Mouse (Mus musculus) WW6 (cell line): ENCODE measurements around the gene Mrps7.
"Not testable (repeated sequence)": the region's sequence is repeated elsewhere in the genome, so short reads cannot be mapped to it uniquely, and the experiment has no call there.

Experiments used
- DNase-seq: peaks from one replicate; pipeline ENCODE4 v3.0.0-alpha.2; 2013; ENCODE audit warnings: low read depth, low spot score

The Mrps7 gene

DNA sequence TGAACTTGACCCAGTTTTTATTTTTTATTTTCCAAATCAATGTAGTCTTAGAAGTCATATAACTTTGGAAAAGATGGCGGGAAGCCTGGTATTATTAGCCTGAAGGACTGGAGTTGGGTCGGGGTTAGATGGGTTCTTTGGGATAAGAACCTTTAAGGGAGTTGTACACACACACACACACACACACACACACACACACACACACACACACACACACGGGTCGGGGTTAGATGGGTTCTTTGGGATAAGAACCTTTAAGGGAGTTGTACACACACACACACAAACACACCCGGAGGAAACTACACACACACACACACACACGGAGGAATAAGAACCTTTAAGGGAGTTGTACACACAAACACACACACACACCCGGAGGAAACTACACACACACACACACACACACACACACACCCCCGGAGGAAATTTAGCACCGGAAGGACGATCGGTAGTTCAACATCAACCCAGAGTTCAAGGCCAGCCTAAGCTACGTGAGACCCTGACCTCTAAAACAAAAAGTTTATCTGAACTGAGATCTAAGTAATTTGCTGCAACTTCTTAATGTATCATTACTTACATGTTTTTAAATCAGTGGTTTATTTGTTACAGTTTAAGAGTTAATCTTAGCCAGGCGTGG lies 24.9 kb downstream of the Mrps7 start:
- no peak for DNase-seq

DNA sequence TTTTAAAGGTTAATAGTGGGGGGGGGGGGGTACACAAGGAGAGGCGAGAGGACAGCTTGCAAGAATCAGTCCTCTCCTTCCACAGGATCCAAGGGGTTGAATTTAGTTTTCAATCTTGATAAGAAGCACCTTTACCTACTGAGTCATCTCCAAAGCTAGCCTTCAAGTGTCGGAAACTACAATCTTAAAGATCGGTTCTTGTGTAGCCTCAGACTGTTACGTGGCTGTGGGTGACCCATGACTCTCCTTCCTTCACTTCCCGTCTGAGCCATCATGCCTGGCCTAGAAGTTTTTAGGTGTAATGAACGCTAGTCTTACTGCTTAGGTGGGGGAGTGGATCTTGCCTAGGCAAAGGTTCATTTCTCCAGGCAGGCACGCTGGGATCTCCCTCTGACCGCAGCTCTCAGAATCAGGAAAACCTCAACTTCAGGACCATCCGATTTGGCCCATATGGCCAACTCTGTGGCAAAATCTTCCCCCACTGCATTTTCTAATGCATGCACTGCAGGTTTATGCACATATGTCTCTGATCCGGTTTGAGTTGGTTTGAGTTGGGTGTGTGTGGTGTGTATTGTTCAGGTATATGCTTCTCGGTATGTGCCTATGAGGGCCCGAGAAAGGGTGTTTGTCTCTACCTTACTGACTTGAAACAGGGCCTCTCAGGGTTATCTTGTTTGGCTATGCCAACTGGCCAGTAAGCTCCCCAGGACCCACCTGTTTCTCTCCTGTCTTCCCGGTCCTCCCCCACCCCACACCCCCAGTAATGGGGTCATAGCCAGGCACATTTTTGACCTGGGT lies 26.2 kb downstream of the Mrps7 start:
- DNase-seq: no peak

- no peak for DNase-seq
Observed at GRCm38 (mm10) chr11:115630532-115631504, 27.1 kb downstream of the Mrps7 start.

DNA sequence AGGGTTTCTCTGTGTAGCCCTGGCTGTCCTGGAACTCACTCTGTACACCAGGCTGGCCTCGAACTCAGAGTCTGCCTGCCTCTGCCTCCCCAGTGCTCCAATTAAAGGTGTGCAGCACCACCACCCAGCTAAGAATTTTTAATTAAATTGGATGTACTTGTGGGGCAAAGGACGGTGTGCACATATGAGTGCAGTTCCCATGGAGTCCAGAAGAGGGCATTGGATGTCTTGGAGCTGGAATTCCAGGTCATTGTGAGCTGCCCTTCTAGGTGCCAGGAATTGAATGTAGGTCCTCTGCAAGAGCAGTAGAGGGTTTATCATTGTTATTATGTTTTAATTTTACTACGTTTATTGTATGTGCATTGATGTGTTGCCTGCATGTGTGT lies 27.8 kb downstream of the Mrps7 start:
- DNase-seq: no peak

DNA sequence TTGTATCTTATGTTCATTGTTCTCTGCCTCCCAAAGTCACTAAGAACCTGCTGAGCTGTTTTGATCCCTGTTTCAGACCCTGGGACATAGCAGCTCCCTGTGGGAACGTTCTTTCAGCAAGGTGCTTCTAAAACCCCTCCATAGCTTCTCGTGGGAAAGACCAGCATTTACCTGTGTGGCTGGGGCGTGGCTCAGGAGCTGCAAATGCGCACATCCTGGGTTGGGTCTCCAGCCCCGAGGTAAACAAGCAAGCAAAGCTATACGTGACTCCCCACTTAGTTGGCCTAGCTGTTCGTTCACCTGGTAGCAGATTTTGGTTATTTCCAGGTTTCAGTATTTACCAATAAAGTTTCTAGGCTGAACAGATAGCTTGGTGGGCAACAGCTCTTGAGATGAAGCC lies 28.5 kb downstream of the Mrps7 start:
- DNase-seq: no peak

DNA sequence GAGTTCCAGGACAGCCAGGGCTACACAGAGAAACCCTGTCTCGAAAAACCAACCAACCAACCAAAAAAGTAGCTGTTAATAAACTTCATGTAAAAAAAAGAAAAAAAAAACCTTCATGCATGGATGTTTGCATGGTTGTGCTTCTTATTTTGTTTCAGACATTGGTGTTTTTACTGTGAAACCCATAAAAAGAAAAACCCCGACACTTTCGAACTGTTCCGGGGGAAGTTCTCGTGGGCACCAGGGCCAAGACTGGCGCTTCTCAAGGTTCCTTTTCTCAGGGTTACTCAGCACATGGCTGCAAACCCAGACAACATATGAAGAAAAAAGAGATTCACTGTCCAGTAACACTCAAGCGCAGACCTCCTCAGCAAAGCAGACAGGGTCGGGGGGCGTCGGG lies 29.1 kb downstream of the Mrps7 start:
- DNase-seq: no peak

DNA sequence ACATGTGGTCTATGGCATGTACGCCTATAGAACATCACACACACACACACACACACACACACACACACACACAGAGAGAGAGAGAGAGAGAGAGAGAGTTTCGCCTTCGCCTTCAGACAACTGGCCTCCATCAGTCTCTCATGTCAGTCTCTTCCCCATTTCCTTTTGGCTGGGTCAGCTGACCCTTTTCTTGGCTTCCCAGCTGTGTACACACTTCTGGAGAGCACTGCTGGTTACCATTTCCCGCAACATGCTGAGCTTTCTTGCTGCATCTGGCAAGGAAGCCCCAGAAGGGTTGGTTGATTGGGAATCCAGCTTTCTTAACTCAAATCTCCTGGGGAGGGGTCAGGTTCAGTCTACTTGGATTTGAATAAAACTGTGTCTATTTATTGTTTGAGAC lies 30.4 kb downstream of the Mrps7 start:
- no peak for DNase-seq

- DNase-seq: no peak
Observed at GRCm38 (mm10) chr11:115635041-115635440, 31.3 kb downstream of the Mrps7 start.

DNA sequence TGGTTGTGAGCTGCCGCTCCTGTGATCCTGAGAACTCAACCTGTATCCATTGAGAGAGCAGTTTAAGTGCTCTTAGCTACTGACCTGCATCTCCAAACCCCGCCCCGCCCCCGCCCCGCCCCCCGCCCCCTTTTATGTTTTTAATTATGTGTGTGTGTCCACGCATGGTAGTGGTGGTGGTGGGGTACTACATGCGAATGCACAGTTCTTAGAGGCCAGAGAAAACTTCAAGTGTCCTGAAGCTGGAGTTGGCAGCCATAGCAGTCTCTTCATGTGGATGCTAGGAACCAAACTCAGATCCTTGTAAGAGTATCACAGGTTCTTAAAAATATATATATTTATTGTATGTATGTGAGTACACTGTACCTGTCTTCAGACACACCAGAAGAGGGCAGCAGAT lies 31.8 kb downstream of the Mrps7 start:
- DNase-seq: no peak

DNA sequence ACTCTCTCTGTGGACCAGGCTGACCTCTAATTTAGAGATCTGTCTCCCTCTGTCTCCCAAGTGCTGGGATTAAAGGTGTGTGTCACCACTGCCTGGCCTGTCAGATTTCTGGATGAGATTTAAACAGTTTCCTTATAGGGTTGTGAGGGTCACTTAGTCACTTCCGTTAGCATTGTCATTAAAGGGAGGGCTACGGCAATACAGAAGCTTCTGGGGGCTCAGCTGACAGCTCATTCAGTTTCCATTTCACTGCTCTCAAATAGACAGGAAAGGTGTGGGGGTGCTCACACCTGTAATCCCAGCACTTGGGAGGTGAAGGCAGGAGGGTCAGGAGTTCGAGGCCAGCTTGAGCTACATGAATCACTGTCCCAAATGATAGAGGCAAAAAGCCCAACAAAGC lies 33.2 kb downstream of the Mrps7 start:
- no peak for DNase-seq

DNA sequence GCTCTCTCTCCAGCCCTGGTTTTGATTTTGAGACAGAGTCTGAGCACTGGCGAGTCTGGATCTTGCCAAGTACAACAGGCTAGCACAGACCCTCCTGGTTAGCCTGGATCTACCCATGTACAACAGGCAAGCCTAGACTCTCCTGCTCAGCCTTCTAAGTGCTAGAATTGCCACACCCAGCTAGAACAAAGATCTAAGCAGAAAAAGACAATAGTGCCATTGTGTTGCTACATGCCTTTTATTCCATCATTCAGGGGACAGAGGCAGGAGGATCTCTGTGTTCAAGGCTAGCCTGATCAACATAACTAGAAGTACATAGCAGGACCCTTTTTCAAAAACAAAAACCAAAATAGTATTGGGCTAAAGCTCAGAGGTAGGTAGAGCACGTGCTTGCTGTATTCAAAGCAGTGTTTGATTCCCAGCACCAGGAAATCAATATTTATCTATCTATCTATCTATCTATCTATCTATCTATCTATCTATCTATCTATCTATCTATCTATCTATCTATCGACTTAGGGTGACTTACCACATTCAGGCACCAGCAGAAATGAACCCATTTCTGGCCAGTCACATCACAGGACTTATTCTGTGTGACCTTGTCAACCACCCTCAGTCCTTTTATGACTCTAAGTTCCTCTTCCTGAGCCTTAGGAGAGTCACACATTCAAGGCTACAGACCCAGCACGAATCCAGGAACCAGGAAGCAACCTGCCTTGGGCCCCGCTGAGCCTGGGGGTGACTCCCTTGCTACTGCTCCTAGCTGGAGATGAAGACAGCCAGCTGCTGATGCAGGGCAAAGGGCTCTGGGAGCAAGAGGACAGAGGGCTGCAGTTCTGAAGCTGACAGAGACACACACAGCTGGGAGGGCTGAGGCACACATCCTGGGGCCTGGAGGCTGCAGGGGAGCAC lies 35.0 kb downstream of the Mrps7 start:
- DNase-seq: no peak

- DNase-seq: no peak
Observed at GRCm38 (mm10) chr11:115639540-115639939, 35.8 kb downstream of the Mrps7 start.

DNA sequence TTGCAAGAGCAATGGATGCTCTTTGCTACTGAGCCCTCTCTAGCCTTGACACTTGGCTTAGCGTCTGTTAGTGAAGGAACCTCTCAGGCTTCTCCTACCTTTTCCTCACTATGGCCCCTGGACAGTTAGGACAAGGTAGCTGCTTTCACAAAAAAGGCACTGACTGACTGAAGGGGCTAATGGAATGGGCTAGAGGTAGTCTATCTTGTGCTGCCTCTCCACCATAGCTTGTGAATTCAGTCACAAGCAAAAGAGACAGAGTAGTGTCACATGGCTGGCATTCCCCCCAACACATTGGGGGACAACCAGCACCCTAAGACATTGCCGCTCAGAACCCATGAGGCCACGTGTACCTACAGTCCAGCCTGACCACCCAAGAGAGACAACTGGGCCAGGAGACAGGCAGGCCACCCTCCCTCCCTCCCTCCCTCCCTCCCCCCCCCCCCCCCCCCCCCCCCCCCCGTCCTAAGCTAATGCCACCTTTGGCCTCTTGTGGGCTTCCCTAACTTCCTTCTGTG lies 36.6 kb downstream of the Mrps7 start:
- no peak for DNase-seq

DNA sequence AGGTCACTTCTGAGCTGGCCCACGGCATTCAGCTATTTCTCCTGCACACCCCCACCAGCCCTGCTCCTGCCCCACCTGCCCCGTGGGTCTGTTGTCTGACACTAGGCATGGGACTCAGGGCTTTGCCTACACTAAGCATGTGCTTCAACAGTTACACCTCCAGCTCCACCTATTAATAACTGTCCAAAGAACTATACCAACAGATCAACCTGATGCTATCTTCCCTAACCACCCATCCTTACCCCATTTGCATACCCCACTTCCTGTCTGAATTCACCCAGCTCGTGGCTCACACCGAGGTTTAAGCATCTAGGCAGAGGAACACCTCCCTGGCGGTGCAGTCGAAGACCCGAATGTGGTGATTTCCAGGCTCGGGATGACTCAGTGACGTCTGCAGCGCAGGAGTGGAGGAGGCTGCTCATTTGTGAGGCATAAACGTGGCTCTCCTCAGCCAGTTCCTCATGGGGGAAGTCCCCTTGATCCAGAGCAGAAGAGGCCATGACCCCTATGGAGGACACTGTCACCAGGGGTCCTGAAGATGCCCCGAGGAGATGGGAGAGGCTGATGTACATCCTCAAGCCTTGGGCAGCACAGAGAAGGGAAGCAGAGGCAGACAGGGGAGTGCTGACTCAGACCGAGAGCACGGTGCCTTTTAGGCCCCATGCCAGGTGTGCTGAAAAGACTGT lies 37.4 kb downstream of the Mrps7 start:
- DNase-seq: no peak

- DNase-seq: no peak
Observed at GRCm38 (mm10) chr11:115641664-115642036, 37.9 kb downstream of the Mrps7 start.

DNA sequence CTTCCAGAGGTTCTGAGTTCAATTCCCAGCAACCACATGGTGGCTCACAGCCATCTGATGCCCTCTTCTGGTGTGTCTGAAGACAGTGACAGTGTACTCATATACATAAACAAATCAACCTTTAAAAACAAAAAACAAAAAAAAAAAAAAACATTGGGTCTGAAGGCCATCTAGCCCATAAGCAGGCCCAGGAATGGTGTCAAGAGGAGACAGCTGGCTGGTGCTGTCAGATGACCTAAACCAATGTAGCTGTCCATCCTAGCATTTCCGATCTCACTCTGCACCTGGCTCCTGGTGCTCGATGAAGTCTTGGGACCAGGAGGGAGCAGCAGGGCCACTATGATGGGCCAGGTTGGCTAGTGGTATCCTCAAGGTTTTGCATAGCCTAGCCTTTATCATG lies 39.0 kb downstream of the Mrps7 start:
- DNase-seq: no peak

DNA sequence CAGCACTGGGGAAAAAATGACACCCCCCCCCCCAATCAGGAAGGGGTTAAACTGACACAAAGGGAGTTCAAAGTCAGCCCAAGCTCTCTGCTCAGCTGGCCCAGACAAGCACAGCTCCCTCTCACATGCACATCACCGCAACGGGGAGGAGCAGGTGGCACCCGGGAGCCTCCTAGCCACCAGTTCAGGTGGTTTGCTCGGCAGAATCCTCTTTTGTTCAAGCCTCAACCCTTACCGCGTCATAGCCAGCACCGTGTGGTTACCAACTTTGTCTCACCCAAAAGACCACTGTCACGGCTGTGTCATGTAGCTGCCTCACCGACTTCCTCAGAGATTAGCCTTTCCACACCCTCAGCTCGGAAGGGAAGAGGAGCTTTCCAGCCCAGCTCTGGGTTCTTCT lies 39.5 kb downstream of the Mrps7 start:
- no peak for DNase-seq

GRCm38 (mm10) chr11:115644308-115644707 lies 40.6 kb downstream of the Mrps7 start:
- DNase-seq: no peak

DNA sequence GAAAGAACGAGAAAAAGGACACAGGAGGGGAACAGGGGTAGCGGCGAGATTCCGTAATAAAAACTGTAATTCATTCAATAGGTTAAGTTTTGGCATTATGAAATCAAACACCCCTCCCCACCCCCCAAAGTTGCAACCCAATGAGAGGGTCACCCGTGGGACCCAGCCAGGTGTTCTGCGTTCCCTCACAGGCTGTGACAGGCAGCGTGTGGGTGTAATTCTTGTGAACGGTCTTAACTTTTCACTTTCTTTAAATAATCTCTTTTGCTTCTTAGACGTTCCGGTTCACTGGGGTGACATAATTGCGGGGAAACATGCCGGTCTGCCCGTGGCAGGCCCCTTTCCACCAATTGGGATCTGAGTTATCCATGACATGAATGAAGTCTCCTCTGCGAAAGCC lies 41.8 kb downstream of the Mrps7 start:
- not testable (repeated sequence) for DNase-seq

DNA sequence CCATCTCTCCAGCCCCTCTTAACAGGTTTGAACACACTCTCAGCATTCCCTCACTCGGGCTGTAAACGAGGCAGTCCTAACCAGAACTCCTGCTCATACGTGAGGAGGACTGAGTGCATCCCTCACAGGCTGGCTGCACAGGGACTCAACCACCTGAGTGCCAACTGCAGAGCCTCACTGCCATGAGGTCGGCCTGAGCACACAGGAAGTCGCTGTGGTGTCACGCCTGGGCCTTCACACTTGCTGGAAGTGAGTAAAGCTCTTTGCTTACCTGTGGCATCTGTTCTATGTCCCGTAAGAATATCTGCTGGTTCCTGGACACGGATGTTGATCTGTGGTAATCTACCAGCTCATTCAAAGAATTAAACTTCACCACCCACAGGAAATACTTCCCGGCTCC lies 42.7 kb downstream of the Mrps7 start:
- no peak for DNase-seq
